Mouse (Mus musculus) urinary bladder, adult 18-20 months (tissue): ENCODE results near the gene Olfr301.

Source experiments
- DNase-seq, 2 experiments: peaks; one replicate each; pipeline ENCODE4 v3.0.0; 2022; ENCODE audit warnings: low spot score in 2 of 2, mixed read lengths in 2 of 2

The Olfr301 gene

DNA sequence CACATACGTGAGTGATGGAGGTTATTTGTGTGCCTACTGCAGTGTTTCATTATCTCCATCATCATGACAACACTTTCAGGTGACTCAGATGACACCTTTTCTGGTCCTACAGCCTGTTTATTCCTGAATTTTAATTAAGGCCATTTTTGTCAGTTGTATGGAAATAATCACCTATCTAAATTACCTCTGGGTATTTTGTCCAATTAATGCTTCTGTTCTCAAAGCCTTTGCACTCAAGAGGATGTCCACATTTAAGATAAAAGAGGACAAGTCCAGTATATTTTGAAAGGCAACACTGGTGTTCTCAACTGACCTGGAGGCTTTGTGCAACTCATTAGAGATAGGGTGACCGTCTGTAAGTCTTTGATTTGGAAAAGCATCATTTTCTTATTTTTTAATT lies at the start of gene Olfr301:
Gene Olfr301 (plus strand): TSS at position 301 of the 400 bp plus-strand sequence.
- DNase-seq = no peak

GRCm38 (mm10) chr7:86366828-86367227 lies 36.8 kb upstream of the Olfr301 start, which contains the start of gene Olfr305:
TSS of gene Olfr305 (minus strand) at chr7:86366928.
- no peak for DNase-seq

- no peak for DNase-seq
These were observed 17.9 kb upstream of the Olfr301 start for GRCm38 (mm10) chr7:86385769-86386168.

- no peak for DNase-seq
These were observed 17.1 kb upstream of the Olfr301 start, which contains the start of gene Olfr304 for GRCm38 (mm10) chr7:86386558-86386957. TSS of gene Olfr304 (minus strand) at chr7:86386658.

- DNase-seq = no peak
These were observed 6.0 kb upstream of the Olfr301 start, which contains the start of gene Olfr303 for GRCm38 (mm10) chr7:86397689-86398088. TSS of gene Olfr303 (minus strand) at chr7:86397789.

GRCm38 (mm10) chr7:86459621-86460020 lies 56.0 kb downstream of the Olfr301 start, which contains the start of gene Olfr299:
TSS of gene Olfr299 (plus strand) at chr7:86459921.
- DNase-seq = no peak
